Mouse (Mus musculus): ENCODE results near the gene Rmnd5a. TPM values are rescaled to one million over a fixed set of nuclear protein-coding genes. Genes with fewer than 3 reads are reported as not detected.

Gene Rmnd5a
- polyA plus RNA-seq, 1 experiment = 26.4 TPM

DNA sequence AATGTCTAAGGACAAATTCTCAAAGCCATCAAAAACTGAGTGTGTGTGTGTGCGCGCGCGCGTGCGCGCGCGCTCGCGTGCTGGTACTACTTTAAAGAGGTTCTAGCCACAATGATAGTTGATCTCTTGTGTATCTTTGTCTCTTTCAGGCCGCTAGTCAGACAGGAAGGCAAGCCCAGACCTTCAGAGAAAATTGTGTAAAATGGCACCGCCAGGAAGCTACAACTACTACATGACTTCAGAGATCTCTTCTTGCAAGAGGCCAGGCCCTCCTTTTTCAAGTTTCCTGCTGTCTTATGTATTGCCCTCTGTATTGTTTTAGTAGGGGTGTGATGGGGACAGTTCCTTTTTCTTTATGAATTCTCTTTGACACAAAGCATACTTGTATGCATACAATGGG is 63.7 kb downstream of the Rmnd5a start:
- TF ChIP-seq POLR2A (IDR thresholded peaks at IDR 0.05; ENCODE audit: borderline replicate concordance, extremely low read depth, low read depth, low read length) = no peak
- no peak for TF ChIP-seq CTCF (IDR thresholded peaks at IDR 0.05; ENCODE audit: insufficient read depth, low read length)
- WGBS = 93% methylated on average over 13 of the region's 13 CpGs
- no peak overlapping the region for H3K4me3 ChIP-seq (replicated peaks; ENCODE audit: extremely low read depth, low read depth, low read length)
- H3K4me1 ChIP-seq (ENCODE audit: control insufficient read depth, insufficient read depth, low read length) = no peaks in the 10 kb centered on the region
- DNase-seq = no peak

DNA sequence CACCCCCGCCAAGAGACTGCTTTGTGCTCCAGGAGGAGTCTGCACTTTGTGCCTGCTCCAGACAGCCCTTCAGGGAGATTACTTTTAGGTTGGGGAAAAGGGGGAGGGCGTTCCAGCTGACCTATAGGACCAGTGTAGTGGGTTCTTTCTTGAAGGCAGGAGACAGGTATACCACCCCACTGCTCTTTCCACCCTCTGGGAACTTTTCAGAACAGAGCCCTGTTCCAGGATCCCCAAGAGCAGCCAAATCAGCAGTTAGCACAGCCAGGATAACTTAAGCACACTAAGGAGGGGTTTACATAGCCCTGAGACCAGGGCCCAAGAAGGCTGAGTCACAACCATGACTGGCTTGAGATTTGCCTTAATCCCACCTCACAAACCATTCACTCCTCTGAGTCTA is 65.5 kb downstream of the Rmnd5a start:
- DNase-seq = no peak
- no peak overlapping the region for H3K4me3 ChIP-seq (replicated peaks; ENCODE audit: extremely low read depth, low read depth, low read length)
- TF ChIP-seq CTCF (IDR thresholded peaks at IDR 0.05; ENCODE audit: insufficient read depth, low read length) (no peak), POLR2A (IDR thresholded peaks at IDR 0.05; ENCODE audit: borderline replicate concordance, extremely low read depth, low read depth, low read length) (no peak)
- H3K4me1 ChIP-seq (ENCODE audit: control insufficient read depth, insufficient read depth, low read length) = no peaks in the 10 kb centered on the region
- 62% methylated on average over 2 of the region's 2 CpGs for WGBS

- Histone ChIP-seq H3K4me3 (replicated peaks; ENCODE audit: extremely low read depth, low read depth, low read length) (no peak overlapping the region), H3K4me1 (ENCODE audit: control insufficient read depth, insufficient read depth, low read length) (no peaks in the 10 kb centered on the region)
- TF ChIP-seq CTCF (IDR thresholded peaks at IDR 0.05; ENCODE audit: insufficient read depth, low read length) (no peak), POLR2A (IDR thresholded peaks at IDR 0.05; ENCODE audit: borderline replicate concordance, extremely low read depth, low read depth, low read length) (no peak)
- 87% methylated on average over 19 of the region's 19 CpGs for WGBS
- no peak for DNase-seq
Observed at GRCm38 (mm10) chr6:71374311-71374829, 66.1 kb downstream of the Rmnd5a start.

- DNase-seq = no peak
- H3K4me3 ChIP-seq (replicated peaks; ENCODE audit: extremely low read depth, low read depth, low read length) = no peak within 1 kb of the TSS
- TF ChIP-seq CTCF (IDR thresholded peaks at IDR 0.05; ENCODE audit: insufficient read depth, low read length) = no peak
- no peak for TF ChIP-seq POLR2A (IDR thresholded peaks at IDR 0.05; ENCODE audit: borderline replicate concordance, extremely low read depth, low read depth, low read length)
- no peaks in the 10 kb centered on the region for H3K4me1 ChIP-seq (ENCODE audit: control insufficient read depth, insufficient read depth, low read length)
- 67% methylated on average over 14 of the region's 14 CpGs for WGBS
Observed at GRCm38 (mm10) chr6:71373249-71373775, 67.1 kb downstream of the Rmnd5a start, which contains the start of gene Cd8a. Gene Cd8a, plus strand, starts transcription at chr6:71373427.

DNA sequence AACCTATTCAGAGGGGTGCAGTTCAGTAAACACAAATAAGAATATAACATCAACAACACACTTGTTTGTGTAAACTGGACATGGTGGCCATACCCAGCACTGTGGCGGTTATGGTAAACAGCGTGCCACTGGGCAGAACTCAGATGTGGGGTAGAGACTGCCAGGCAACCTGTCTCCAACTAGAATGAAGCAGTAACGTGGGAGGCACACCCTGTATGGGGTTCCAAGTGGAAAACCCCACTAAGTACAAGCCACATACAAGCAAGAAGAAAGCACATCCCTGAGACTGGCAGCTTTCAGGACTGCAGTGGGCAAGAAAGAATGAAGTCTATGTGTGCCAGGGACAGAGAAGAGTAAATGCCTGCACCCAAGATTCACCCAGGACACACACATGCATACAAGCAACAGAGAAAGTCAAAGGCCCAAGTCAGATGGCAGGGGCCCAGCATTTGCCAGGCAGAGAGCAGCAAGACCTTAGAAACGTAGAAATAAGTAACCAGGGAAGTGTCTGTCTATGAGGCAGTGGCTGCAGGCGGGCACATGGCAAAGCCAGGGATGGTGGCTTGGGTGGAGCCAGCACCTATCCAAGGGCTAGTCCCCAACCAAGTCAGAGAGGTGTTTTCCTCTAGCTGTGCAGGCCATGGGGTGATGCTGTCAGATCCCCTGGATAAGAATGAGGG is 68.3 kb downstream of the Rmnd5a start:
- Histone ChIP-seq H3K4me3 (replicated peaks; ENCODE audit: extremely low read depth, low read depth, low read length) (no peak overlapping the region), H3K4me1 (ENCODE audit: control insufficient read depth, insufficient read depth, low read length) (no peaks in the 10 kb centered on the region)
- TF ChIP-seq CTCF (IDR thresholded peaks at IDR 0.05; ENCODE audit: insufficient read depth, low read length) (no peak), POLR2A (IDR thresholded peaks at IDR 0.05; ENCODE audit: borderline replicate concordance, extremely low read depth, low read depth, low read length) (no peak)
- 80% methylated on average over 5 of the region's 5 CpGs for WGBS
- no peak for DNase-seq

DNA sequence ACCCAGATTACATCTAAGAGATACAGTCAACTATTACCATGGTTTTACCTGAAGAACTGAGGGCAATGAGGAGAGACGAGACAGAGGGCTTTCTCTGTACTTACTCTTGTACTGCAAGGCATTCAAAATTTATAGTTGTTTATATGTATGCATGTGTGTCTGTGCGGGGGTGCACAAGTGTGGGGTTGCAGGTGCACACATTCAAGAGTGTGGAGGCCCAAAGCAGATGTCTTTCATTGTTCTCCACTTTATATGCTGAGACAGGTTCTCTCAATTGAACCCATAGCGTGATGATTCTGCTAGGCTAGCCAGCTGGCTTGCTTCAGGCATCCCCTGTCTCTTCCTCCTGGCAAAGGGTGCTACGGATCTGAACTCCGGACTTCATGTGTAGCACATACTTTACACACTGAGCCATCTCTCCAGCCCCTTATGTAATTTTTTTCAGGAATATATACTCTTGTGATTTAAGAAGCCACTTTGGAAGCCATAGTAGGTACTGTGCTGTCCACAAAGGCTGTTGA is 69.3 kb downstream of the Rmnd5a start:
- no peak overlapping the region for H3K4me3 ChIP-seq (replicated peaks; ENCODE audit: extremely low read depth, low read depth, low read length)
- DNase-seq = no peak
- 82% methylated on average over 5 of the region's 5 CpGs for WGBS
- no peak for TF ChIP-seq POLR2A (IDR thresholded peaks at IDR 0.05; ENCODE audit: borderline replicate concordance, extremely low read depth, low read depth, low read length)
- TF ChIP-seq CTCF (IDR thresholded peaks at IDR 0.05; ENCODE audit: insufficient read depth, low read length) = no peak
- H3K4me1 ChIP-seq (ENCODE audit: control insufficient read depth, insufficient read depth, low read length) = no peaks in the 10 kb centered on the region

GRCm38 (mm10) chr6:71369416-71369815 is 71.0 kb downstream of the Rmnd5a start:
- no peak for DNase-seq
- no peak overlapping the region for H3K4me3 ChIP-seq (replicated peaks; ENCODE audit: extremely low read depth, low read depth, low read length)
- 91% methylated on average over 6 of the region's 6 CpGs for WGBS
- TF ChIP-seq POLR2A (IDR thresholded peaks at IDR 0.05; ENCODE audit: borderline replicate concordance, extremely low read depth, low read depth, low read length) (no peak), CTCF (IDR thresholded peaks at IDR 0.05; ENCODE audit: insufficient read depth, low read length) (no peak)
- no peaks in the 10 kb centered on the region for H3K4me1 ChIP-seq (ENCODE audit: control insufficient read depth, insufficient read depth, low read length)

GRCm38 (mm10) chr6:71363995-71364394 is 76.4 kb downstream of the Rmnd5a start:
- no peaks in the 10 kb centered on the region for H3K4me1 ChIP-seq (ENCODE audit: control insufficient read depth, insufficient read depth, low read length)
- DNase-seq = no peak
- H3K4me3 ChIP-seq (replicated peaks; ENCODE audit: extremely low read depth, low read depth, low read length) = no peak overlapping the region
- TF ChIP-seq CTCF (IDR thresholded peaks at IDR 0.05; ENCODE audit: insufficient read depth, low read length) (no peak), POLR2A (IDR thresholded peaks at IDR 0.05; ENCODE audit: borderline replicate concordance, extremely low read depth, low read depth, low read length) (no peak)
- 76% methylated on average over 2 of the region's 2 CpGs for WGBS

DNA sequence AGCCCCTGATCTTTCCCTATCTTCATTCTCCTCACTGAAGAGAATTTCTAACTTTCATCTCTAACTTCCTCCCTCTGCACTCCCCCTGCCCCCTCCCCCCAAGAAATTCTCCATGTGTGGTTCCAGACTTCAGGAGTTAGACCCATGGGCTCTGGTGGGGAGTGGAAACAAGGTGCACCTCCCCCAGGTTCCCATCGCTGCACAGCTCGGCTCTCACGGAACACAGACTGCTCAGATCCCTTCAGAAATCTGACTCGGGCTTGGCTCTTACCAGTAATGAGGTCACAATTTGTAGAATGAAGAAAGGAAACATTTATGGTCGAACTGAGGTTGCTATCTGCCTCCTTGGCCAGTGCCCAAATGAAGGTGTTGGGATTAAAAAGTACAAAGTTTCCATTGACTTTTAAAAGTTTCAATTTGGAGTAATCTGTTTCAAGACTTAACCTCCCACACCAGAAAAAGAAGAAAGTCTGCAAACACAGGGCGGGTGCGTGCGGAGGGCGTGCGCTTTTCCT is 79.2 kb downstream of the Rmnd5a start:
- no peak for TF ChIP-seq POLR2A (IDR thresholded peaks at IDR 0.05; ENCODE audit: borderline replicate concordance, extremely low read depth, low read depth, low read length)
- no peak for TF ChIP-seq CTCF (IDR thresholded peaks at IDR 0.05; ENCODE audit: insufficient read depth, low read length)
- H3K4me3 ChIP-seq (replicated peaks; ENCODE audit: extremely low read depth, low read depth, low read length) = no peak overlapping the region
- DNase-seq = no peak
- no peaks in the 10 kb centered on the region for H3K4me1 ChIP-seq (ENCODE audit: control insufficient read depth, insufficient read depth, low read length)
- 72% methylated on average over 10 of the region's 10 CpGs for WGBS

All from lung, adult 2 months (tissue).